Mouse (Mus musculus): ENCODE measurements at regions not wholly inside any gene's neighbourhood (a gene's known extent, or its start where the extent isn't known, plus 50 kb on each side); places are given as distances from the start of the nearest gene placed in this dataset.

DNA sequence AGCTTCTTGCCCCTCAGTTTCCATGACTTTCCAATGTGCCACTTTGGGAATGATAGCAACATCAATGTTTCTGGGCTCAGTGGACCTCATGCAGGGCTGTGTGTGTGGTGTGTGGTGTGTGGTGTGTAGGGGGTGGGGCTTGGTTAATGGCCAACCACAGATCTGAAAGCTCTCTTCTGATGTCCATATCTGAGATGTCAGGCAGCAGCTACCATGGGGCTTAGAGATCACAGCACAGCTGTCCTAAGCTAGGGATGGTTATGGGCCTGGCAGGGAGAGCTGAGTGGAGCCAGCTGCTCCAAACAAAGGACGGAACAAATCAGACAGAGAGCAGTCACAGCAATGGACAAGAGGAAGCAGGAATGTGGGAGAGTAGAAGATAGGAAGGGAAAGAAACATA lies 606.8 kb upstream of the Cdh5 start:
- DNase-seq (ENCODE audit: low read depth) = no peak

GRCm38 (mm10) chr8:103501328-103501727 lies 600.1 kb upstream of the Cdh5 start:
- DNase-seq (ENCODE audit: low read depth) = no peak

- no peak for DNase-seq (ENCODE audit: low read depth)
Measured at GRCm38 (mm10) chr8:103502991-103503767, 598.2 kb upstream of the Cdh5 start.

DNA sequence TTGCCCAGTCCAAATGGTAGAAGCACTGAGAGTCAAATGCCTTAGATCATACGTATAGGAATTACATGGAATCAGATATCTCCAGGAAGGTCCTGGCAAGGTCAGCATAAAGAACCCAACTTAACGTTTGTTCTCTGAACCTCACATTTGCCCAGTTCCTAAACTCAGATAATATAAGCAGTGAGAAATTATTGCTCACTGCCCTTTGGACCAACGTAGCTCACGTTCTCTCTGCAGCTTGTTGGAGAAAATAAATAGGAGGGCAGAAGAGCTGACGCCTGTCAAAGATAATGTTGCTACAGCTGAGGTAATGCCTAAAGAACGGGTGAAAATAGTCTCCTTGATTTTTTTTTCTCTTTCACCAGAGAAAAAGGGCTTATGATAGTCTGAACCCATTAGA lies 595.1 kb upstream of the Cdh5 start:
- no peak for DNase-seq (ENCODE audit: low read depth)

- no peak for DNase-seq (ENCODE audit: low read depth)
Measured at GRCm38 (mm10) chr8:103507068-103507467, 594.4 kb upstream of the Cdh5 start.

DNA sequence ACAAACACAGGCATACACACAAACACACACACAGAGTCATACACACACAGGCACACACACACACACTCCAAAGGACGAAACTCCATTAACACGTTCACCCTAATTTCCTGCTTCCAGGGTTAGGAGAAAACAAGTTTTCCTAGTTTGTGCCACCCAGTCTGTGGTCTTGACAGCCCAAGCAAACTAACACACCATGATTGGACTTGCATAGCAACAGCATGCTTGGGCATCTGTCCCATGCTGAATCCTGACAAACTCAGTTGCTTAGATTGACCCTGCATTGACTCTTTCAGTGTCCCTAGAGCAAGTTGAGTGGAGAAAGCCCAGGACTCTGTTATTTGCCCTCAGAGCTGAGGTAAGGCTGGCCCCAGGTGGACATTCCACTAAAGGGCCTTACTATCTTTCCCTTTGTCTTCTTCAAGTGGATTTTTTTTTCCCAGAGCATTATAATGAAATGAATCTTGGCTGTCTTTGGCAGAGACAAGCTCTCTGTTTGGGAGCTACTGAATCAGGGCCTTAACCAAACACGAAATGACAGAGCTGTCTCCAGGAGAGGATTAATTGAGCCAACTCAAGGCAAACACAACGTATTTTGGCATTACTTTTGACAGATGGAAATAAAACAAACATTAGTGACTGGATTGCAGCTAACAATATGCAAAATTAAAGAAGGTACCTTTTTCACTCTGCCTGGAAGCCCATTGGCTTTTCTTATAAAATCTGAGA lies 581.1 kb upstream of the Cdh5 start:
- DNase-seq (ENCODE audit: low read depth) = no peak

- DNase-seq (ENCODE audit: low read depth) = no peak
Measured at GRCm38 (mm10) chr8:103530903-103531302, 570.5 kb upstream of the Cdh5 start.

DNA sequence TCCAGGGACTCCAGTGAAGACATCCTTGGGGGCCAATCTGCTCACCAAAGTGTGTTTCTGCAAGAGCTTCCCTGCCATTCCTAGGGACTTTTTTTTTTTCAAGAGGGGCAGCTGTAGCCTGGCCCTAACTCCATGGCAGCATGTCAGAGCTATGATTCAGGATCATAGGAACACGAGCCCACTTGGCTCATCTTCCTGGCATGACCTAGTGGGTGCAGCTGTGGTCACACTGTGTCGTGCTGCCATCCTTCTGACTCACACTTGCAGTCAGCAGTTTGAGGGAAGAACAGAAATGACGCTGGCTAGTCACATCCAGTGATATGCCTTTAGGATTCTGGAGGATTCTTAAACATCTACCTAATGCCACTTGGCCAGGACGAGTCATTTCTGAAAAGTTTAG lies 566.5 kb upstream of the Cdh5 start:
- DNase-seq (ENCODE audit: low read depth) = no peak

DNA sequence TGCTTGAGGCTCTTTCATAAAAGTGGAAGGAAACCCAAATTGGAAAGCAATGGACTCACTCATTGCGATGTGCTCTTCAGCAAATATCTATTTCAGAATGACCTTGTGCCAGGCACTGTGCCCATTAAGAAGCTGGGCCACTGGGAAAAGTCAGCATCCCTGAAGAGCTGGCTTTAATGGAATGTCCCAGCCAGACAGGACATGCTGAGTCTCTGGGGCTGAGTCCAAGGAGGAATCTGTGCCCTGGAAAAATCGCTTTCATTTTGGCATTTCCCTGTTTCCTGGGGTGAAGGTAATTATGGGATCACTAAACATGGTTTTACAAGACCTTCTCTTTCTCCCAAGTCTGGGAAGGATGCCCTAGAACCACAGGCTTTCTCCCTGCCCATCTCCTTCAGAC lies 564.6 kb upstream of the Cdh5 start:
- DNase-seq (ENCODE audit: low read depth) = no peak

DNA sequence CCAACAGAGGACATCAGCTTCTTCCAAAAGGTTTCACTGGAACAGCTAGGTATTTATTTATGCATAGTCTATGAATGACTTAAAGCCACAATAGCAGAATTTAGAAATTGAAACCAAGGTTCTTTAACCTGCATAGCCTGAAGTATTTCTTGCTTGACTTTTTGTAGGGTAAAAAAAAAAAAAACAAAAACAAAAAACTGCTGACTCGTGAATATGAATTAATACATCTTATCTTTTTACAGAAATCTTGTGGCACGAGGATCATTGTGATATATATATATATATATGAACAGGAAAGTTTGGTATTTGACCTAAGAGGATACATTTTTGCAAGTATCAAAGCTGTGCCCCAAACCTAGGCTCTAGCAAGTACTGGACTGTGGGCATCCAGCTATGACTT lies 559.5 kb upstream of the Cdh5 start:
- no peak for DNase-seq (ENCODE audit: low read depth)

GRCm38 (mm10) chr8:103551916-103552535 lies 549.4 kb upstream of the Cdh5 start:
- DNase-seq (ENCODE audit: low read depth) = no peak

- DNase-seq (ENCODE audit: low read depth) = no peak
Measured at GRCm38 (mm10) chr8:103561606-103562005, 539.8 kb upstream of the Cdh5 start.

- no peak for DNase-seq (ENCODE audit: low read depth)
Measured at GRCm38 (mm10) chr8:103570864-103571425, 530.5 kb upstream of the Cdh5 start.

DNA sequence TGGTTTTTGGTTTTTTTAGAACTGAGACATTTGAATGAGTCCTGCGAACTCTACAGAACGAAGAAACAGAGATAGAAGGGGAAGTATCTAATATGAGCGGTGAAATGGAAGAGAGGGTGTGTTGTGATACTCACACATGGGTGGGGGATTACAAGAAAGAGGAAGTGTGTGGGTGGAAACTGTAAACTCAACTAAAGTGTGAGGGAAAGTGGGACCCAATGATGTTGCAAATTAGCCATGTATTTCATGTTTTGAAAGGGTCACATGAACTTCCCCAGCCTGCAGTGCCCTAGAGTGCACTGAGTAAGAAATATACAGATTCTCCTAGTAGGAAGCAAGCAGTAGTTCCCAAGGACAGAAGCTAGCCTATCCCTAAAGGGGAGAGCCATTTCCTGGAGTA lies 524.3 kb upstream of the Cdh5 start:
- DNase-seq (ENCODE audit: low read depth) = no peak

DNA sequence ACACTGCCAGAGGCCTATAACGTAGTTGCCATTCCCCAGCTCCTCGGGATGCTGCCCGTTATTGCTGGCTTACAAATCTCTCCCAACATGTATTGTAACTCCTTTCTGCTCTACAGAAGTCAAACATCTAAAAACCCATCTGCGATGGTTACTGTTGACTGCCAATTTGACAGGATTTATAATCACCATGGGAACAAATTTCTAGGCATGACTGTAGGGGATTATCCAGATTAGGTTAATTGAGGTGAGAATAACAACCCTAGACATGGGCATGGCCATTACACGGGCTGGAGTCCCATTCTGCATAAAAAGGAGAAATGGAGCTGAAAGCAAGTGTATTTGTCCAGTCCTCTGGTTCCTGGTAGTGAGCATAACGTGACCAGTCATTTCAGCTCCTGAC lies 523.4 kb upstream of the Cdh5 start:
- DNase-seq (ENCODE audit: low read depth) = no peak

DNA sequence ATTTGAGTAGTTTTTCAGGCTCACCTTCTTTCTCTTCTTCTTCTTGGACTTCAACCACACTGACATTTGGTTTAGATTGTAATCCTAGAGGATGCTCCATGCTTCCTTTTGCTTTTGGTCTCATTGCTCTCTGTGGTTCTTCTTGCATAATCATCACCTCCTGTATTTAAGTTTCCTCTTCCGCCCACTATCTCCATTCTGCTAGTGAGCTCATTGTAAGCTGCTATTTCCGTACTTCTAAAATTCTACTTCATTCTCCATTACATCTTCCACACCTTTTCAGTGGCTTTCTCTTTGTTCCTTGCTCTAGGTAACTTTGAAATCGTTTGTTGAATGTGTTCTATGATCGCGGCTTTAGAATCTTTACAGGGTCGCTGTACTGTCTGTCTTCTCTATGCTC lies 493.1 kb upstream of the Cdh5 start:
- DNase-seq (ENCODE audit: low read depth) = no peak

GRCm38 (mm10) chr8:103623781-103624434 lies 477.5 kb upstream of the Cdh5 start:
- no peak for DNase-seq (ENCODE audit: low read depth)

GRCm38 (mm10) chr8:103625166-103625890 lies 476.1 kb upstream of the Cdh5 start:
- no peak for DNase-seq (ENCODE audit: low read depth)

DNA sequence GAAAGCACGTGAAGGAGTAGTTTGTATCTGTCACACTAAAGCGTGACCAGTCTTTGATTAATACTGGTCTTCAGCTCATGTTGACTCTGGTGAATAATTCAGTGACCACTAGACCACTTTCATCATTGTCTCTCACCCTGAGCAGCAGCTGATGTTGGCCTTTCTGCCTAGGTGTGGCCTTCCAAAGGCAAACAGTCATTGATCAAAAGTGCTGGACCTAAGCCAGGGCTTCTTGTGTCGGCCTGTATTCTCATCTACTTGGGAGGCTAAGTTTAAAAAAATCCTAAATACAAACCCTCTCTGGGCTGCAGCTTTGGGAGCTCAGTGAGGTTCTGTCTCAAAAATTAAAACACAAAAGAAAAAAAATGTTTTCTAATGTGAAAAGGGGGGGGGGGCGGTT lies 475.0 kb upstream of the Cdh5 start:
- DNase-seq (ENCODE audit: low read depth) = no peak

DNA sequence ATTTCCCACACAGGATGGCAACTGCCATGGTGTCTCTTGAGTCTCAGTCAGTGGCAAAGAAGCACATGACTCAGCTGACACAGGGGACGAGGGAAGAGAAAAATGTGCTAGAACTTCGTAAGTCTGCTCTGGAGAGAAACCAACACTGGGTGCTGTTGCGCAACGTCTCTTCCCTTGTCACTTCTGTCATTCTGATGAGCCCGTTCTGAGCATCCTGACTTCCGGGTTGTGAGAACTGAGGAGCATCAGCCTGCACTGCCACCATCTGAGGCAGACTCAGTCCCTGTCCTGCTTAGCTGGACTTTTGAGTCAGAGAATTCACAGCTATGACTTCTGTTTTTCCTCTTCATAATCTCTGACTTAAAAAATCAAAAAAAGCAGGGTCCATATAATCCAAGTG lies 468.9 kb upstream of the Cdh5 start:
- DNase-seq (ENCODE audit: low read depth) = no peak

DNA sequence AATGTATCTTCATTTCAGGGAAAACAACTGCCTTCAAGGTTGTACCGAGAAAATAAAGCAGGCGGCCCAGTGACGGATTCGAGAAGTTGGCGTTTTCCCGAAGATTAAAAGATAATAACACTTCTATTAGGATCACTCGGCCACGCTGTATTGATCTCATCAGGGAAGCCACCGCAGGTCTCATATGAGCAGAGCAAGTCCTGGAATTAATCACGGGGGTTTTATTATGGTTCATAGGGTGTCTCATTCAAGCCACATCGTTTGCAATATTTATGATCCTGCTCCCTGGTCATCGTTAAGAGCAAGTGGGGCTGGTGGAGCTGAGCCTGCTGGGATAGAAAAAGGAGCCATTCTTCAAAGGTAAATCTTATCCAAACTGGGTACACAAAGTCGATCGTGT lies 466.5 kb upstream of the Cdh5 start:
- no peak for DNase-seq (ENCODE audit: low read depth)

- DNase-seq (ENCODE audit: low read depth) = no peak
Measured at GRCm38 (mm10) chr8:103643621-103644020, 457.8 kb upstream of the Cdh5 start.

Data from naive thymus-derived CD4-positive, alpha-beta T cell, adult 2 months (primary cell).